Mouse (Mus musculus) heart, embryonic 15.5 days (tissue): ENCODE results near the gene Cd84. TPM values are rescaled to one million over a fixed set of nuclear protein-coding genes. Genes with fewer than 3 reads are reported as not detected.

ENCODE experiments used
- polyA plus RNA-seq: library from polyadenylated mRNA; unstranded; fragments of >200 nt; fragmentation: Nextera tagmentation; extraction: Ambion mirVana; gene quantifications from 2 replicates; pipeline ENCODE4 v1.2.1, GENCODE M21; 2015

Gene Cd84
- polyA plus RNA-seq, 1 experiment from 2014 or later = 1.6 TPM

Other genes with a start within 250 kb of the Cd84 start
- 0.35 and 1.1 TPM in 2 replicates for gene Ly9, start 232.3 kb upstream of the Cd84 start, polyA plus RNA-seq
- 0.09 and 0.66 TPM in 2 replicates for gene Slamf7, start 186.7 kb upstream of the Cd84 start, polyA plus RNA-seq
- gene Cd48, start 157.7 kb upstream of the Cd84 start, polyA plus RNA-seq = 2.4 and 9.6 TPM in 2 replicates
- 0.39 and 0.47 TPM in 2 replicates for gene Slamf1, start 72.6 kb upstream of the Cd84 start, polyA plus RNA-seq
- not detected in 2 replicates for gene Gm10521, start 56.0 kb downstream of the Cd84 start, polyA plus RNA-seq
- gene Slamf6, start 77.8 kb downstream of the Cd84 start, polyA plus RNA-seq = 0.59 and 8.1 TPM in 2 replicates
- gene Vangl2, start 188.7 kb downstream of the Cd84 start, polyA plus RNA-seq = 6.7 and 8.5 TPM in 2 replicates
- not detected in 2 replicates for gene Nhlh1, start 217.9 kb downstream of the Cd84 start, polyA plus RNA-seq
- gene Copa, start 242.8 kb downstream of the Cd84 start, polyA plus RNA-seq = 152 and 186 TPM in 2 replicates
- gene Ncstn, start 243.1 kb downstream of the Cd84 start, polyA plus RNA-seq = 91.8 and 117 TPM in 2 replicates